Mouse (Mus musculus) embryonic facial prominence, embryonic 11.5 days (tissue): ENCODE measurements around the gene Phldb2. TPM values are rescaled to one million over a fixed set of nuclear protein-coding genes. Genes with fewer than 3 reads are reported as not detected.

ENCODE experiments used
- ATAC-seq: fragments of 200-750 bp; cut with Nextera tagmentation; replicated peaks from 2 replicates; pipeline ENCODE4 v1.8.0; 2017; ENCODE audit warnings: low read depth; ENCODE audit not compliant: insufficient number of reproducible peaks, low FRiP score, low TSS enrichment
- DNase-seq: peaks from one replicate; pipeline ENCODE4 v3.0.0-alpha.2; 2015; ENCODE audit warnings: low spot score
- H3K27ac ChIP-seq: fragments of 300-500 bp; sonication (generic); replicated peaks from 2 replicates; pipeline ENCODE4 v1.5.1; 2014; ENCODE audit warnings: mild to moderate bottlenecking, low read depth, low read length, control low read depth
- H3K27me3 ChIP-seq: fragments of 300-500 bp; sonication (generic); 2 replicates; pipeline ENCODE4 v1.6.1; 2014; ENCODE audit warnings: mild to moderate bottlenecking, low read length, moderate library complexity, mixed read lengths; ENCODE audit not compliant: control insufficient read depth, insufficient read depth
- H3K36me3 ChIP-seq: fragments of 300-500 bp; sonication (generic); replicated peaks from 2 replicates; pipeline ENCODE4 v1.6.1; 2014; ENCODE audit warnings: low read depth, mild to moderate bottlenecking, low read length, moderate library complexity, mixed read lengths; ENCODE audit not compliant: control insufficient read depth, insufficient read depth
- H3K4me1 ChIP-seq: fragments of 300-500 bp; sonication (generic); 2 replicates; pipeline ENCODE4 v1.6.1; 2014; ENCODE audit warnings: low read length, mixed read lengths; ENCODE audit not compliant: control insufficient read depth, insufficient read depth
- H3K4me2 ChIP-seq: fragments of 300-500 bp; sonication (generic); 2 replicates; pipeline ENCODE4 v1.6.1; 2014; ENCODE audit warnings: low read depth, mild to moderate bottlenecking, control low read depth, low read length, moderate library complexity
- H3K4me3 ChIP-seq: fragments of 300-500 bp; sonication (generic); 2 replicates; pipeline ENCODE4 v1.5.1; 2014; ENCODE audit warnings: low read depth, low read length, control low read depth
- H3K9ac ChIP-seq: fragments of 300-500 bp; sonication (generic); replicated peaks from 2 replicates; pipeline ENCODE4 v1.6.1; 2014; ENCODE audit warnings: mild to moderate bottlenecking, control low read depth, low read length
- H3K9me3 ChIP-seq: fragments of 300-500 bp; sonication (generic); replicated peaks from 2 replicates; pipeline ENCODE4 v1.6.1; 2016; ENCODE audit warnings: mild to moderate bottlenecking, low read length, inconsistent platforms, mixed read lengths; ENCODE audit not compliant: control insufficient read depth
- WGBS: fragments of 180-500 bp; shearing (Covaris S2); extraction: QIAGEN DNeasy Blood & Tissue Kit; methylation state at CpG from one replicate; pipeline ENCODE4 v1.1.7; 2014; 5-methylcytosine and 5-hydroxymethylcytosine counted together
- polyA plus RNA-seq: library from polyadenylated mRNA; unstranded; fragments of >200 nt; fragmentation: Nextera tagmentation; extraction: Ambion mirVana; gene quantifications from 2 replicates; pipeline ENCODE4 v1.2.1, GENCODE M21; 2014

Gene Phldb2
- polyA plus RNA-seq, 1 experiment from 2014 or later: 54.6 TPM

DNA sequence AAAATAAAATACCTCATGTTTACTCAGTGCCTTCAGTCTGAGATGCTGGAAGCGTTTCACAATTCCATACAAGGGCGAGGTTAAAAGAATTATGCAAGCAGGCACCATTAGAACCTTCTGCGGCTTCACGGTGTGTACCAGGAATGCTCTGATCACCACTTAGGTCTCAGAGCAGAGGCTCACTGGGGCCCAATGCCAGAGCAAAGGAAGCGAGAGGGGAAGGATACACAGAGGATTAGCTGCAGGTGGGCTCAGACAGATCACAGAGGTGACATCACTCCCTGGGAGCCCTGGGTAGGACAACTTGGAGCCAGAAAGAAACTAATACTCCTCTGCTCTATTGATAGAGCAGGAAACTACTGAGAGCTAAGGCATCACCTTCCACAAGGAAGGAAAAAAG, 162.1 kb downstream of the Phldb2 start:
- no peaks in the 10 kb centered on the region for H3K27me3 ChIP-seq

GRCm38 (mm10) chr16:45789311-45789710, 164.1 kb downstream of the Phldb2 start:
- 82% methylated on average over 2 of the region's 2 CpGs for WGBS
- Histone ChIP-seq H3K4me2 (no peak overlapping the region), H3K27ac (no peak overlapping the region), H3K9ac (no peak overlapping the region), H3K4me3 (no peak overlapping the region), H3K9me3 (no peaks in the 10 kb centered on the region), H3K4me1 (no peaks in the 10 kb centered on the region), H3K27me3 (no peaks in the 10 kb centered on the region), H3K36me3 (peaks cover 2% of the 10 kb centered on the region; the same call in 1 of the 2 replicates)
- DNase-seq (no peak), ATAC-seq (no peak)

More for the DNA sequence above, 162.1 kb downstream of the Phldb2 start:
- H3K27ac ChIP-seq: no peak overlapping the region
- H3K9me3 ChIP-seq: no peaks in the 10 kb centered on the region
- 55% methylated on average over 5 of the region's 5 CpGs for WGBS
- DNase-seq: no peak
- peaks cover 2% of the 10 kb centered on the region; the same call in 1 of the 2 replicates for H3K36me3 ChIP-seq
- no peak overlapping the region for H3K4me2 ChIP-seq
- no peak overlapping the region for H3K4me3 ChIP-seq
- H3K4me1 ChIP-seq: no peaks in the 10 kb centered on the region
- H3K9ac ChIP-seq: no peak overlapping the region
- ATAC-seq: no peak

GRCm38 (mm10) chr16:45787650-45788049, 165.7 kb downstream of the Phldb2 start:
- WGBS: 95% methylated on average over 6 of the region's 6 CpGs
- ATAC-seq: no peak
- H3K9ac ChIP-seq: no peak overlapping the region
- H3K27me3 ChIP-seq: no peaks in the 10 kb centered on the region
- no peak overlapping the region for H3K4me3 ChIP-seq
- H3K4me2 ChIP-seq: no peak overlapping the region
- no peaks in the 10 kb centered on the region for H3K9me3 ChIP-seq
- no peak for DNase-seq
- H3K4me1 ChIP-seq: no peaks in the 10 kb centered on the region
- peaks cover 2% of the 10 kb centered on the region; the same call in 1 of the 2 replicates for H3K36me3 ChIP-seq
- no peak overlapping the region for H3K27ac ChIP-seq

- 40% methylated on average over 8 of the region's 8 CpGs for WGBS
- no peak for ATAC-seq
- no peak for DNase-seq
- Histone ChIP-seq H3K9me3 (no peaks in the 10 kb centered on the region), H3K27ac (no peak overlapping the region), H3K4me2 (no peak overlapping the region), H3K4me3 (no peak overlapping the region), H3K9ac (no peak overlapping the region), H3K36me3 (peaks cover 2% of the 10 kb centered on the region; the same call in 1 of the 2 replicates), H3K27me3 (no peaks in the 10 kb centered on the region), H3K4me1 (no peaks in the 10 kb centered on the region)
Observed at GRCm38 (mm10) chr16:45786639-45787038, 166.8 kb downstream of the Phldb2 start.

GRCm38 (mm10) chr16:45780001-45780400, 173.4 kb downstream of the Phldb2 start:
- ATAC-seq: no peak
- Histone ChIP-seq H3K27ac (no peak overlapping the region), H3K9me3 (no peaks in the 10 kb centered on the region), H3K4me2 (no peak overlapping the region), H3K4me1 (no peaks in the 10 kb centered on the region), H3K4me3 (no peak overlapping the region), H3K36me3 (no peaks in the 10 kb centered on the region; the same call in 1 of the 2 replicates), H3K9ac (no peak overlapping the region), H3K27me3 (no peaks in the 10 kb centered on the region)
- DNase-seq: no peak
- WGBS: 69% methylated on average over 6 of the region's 6 CpGs

DNA sequence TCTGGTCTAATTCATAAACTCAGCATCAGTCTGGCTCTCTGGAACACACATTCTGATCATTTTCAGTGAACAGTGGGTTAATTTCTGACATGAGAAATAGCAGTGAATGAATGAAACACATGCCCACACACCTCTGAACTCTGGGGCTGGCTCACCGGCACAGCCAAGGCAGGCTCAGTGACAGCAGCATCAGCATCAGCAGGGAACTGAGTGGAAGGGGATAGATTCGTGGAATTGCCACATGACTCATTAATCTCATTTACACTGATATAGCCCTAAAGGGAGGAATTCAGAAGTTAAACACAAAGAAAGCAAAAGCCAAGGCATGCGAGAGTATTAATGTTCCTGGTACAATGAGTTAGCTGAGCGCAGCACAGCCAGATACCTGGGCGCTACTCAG, 178.6 kb downstream of the Phldb2 start:
- no peaks in the 10 kb centered on the region for H3K9me3 ChIP-seq
- H3K36me3 ChIP-seq: no peaks in the 10 kb centered on the region; the same call in 1 of the 2 replicates
- ATAC-seq: no peak
- no peak overlapping the region for H3K4me2 ChIP-seq
- no peaks in the 10 kb centered on the region for H3K4me1 ChIP-seq
- no peak overlapping the region for H3K27ac ChIP-seq
- no peak for DNase-seq
- H3K4me3 ChIP-seq: no peak overlapping the region
- WGBS: 93% methylated on average over 5 of the region's 5 CpGs
- no peaks in the 10 kb centered on the region for H3K27me3 ChIP-seq
- H3K9ac ChIP-seq: no peak overlapping the region

GRCm38 (mm10) chr16:45770914-45771313, 182.5 kb downstream of the Phldb2 start:
- Histone ChIP-seq H3K4me3 (no peak overlapping the region), H3K36me3 (peaks cover 3% of the 10 kb centered on the region; the same call in 1 of the 2 replicates), H3K9ac (no peak overlapping the region), H3K4me1 (no peaks in the 10 kb centered on the region), H3K27ac (no peak overlapping the region), H3K9me3 (no peaks in the 10 kb centered on the region), H3K4me2 (no peak overlapping the region), H3K27me3 (no peaks in the 10 kb centered on the region)
- no peak for ATAC-seq
- no peak for DNase-seq
- WGBS: 95% methylated on average over 6 of the region's 6 CpGs

GRCm38 (mm10) chr16:45767853-45768640, 185.4 kb downstream of the Phldb2 start:
- Histone ChIP-seq H3K4me1 (no peaks in the 10 kb centered on the region), H3K36me3 (peaks cover 3% of the 10 kb centered on the region; the same call in 1 of the 2 replicates), H3K27ac (no peak overlapping the region), H3K4me2 (no peak overlapping the region), H3K9me3 (no peaks in the 10 kb centered on the region), H3K9ac (no peak overlapping the region), H3K4me3 (no peak overlapping the region), H3K27me3 (no peaks in the 10 kb centered on the region)
- no peak for ATAC-seq
- 78% methylated on average over 10 of the region's 10 CpGs for WGBS
- DNase-seq: no peak
